8 mouse cellular contexts compared by ENCODE assay signal in genomic region chr12:100275850-100276249, GRCm38 (mm10).
DNase-seq lines count a peak whose midpoint lies in the region; ATAC-seq and TF ChIP-seq lines count a peak whose summit lies in the region.

No protein-coding gene starts in this region.

- no peak overlapping the region for H3K4me2 ChIP-seq in lung, postnatal 0 days (replicated peaks; ENCODE audit: low read depth, low read length)

- no peak overlapping the region for H3K9ac ChIP-seq in lung, postnatal 0 days (replicated peaks; ENCODE audit: low read depth)

- H3K4me3 ChIP-seq in lung, postnatal 0 days (ENCODE audit: low read depth, low read length) = no peak overlapping the region

- H3K4me1 ChIP-seq in lung, postnatal 0 days (ENCODE audit: insufficient read depth, low read depth, low read length) = peaks cover 20% of the 10 kb centered on the region

- no peaks in the 10 kb centered on the region for H3K36me3 ChIP-seq in lung, postnatal 0 days (ENCODE audit: insufficient read depth, low read length)

- TF ChIP-seq CTCF in brain, embryonic 14.5 days (IDR thresholded peaks at IDR 0.05; ENCODE audit: borderline replicate concordance, extremely low read depth, insufficient read depth, insufficient read length) = no peak
- no peak for TF ChIP-seq CTCF in lung, postnatal 0 days (IDR thresholded peaks at IDR 0.05)

- H3K9me3 ChIP-seq in lung, postnatal 0 days (ENCODE audit: low read length) = no peaks in the 10 kb centered on the region

- no peak overlapping the region for H3K27ac ChIP-seq in lung, postnatal 0 days (ENCODE audit: low read length)

- TF ChIP-seq EP300 in lung, postnatal 0 days (IDR thresholded peaks at IDR 0.05) = peak; percentile 57; the same call in 1 of the 2 replicates

- WGBS in lung, postnatal 0 days = 39% methylated on average over 5 of the region's 5 CpGs

- intact Hi-C loops in heart, postnatal 25 days (cut with DNase I) = loop anchor here (2.0 to 5.0 kb wide), 2 partner anchors 15 to 74 kb away; no protein-coding TSS in a partner anchor
- intact Hi-C loops in left cerebral cortex, postnatal 25 days (cut with DNase I) = no loop called here

- TF ChIP-seq POLR2A in brain, embryonic 14.5 days (IDR thresholded peaks at IDR 0.05; ENCODE audit: borderline replicate concordance, extremely low read depth, insufficient read depth, insufficient read length, poor library complexity, severe bottlenecking) = no peak

- no peaks in the 10 kb centered on the region; the same call in 1 of the 2 replicates for H3K27me3 ChIP-seq in lung, postnatal 0 days (replicated peaks; ENCODE audit: insufficient read depth, low read length)

- peak; percentile 72 for DNase-seq in ovary, adult 18-20 months (ENCODE audit: low spot score)
- no peak for DNase-seq in ovary, postnatal 10 days (ENCODE audit: low spot score)
- peak; percentile 52 for DNase-seq in brain, embryonic 14.5 days (ENCODE audit: low read depth)
- peak; percentile 87 for DNase-seq in heart, postnatal 25 days (ENCODE audit: low spot score)
- DNase-seq in lung, postnatal 0 days (ENCODE audit: low spot score) = peak; percentile 80
- peak; percentile 28 for DNase-seq in testis, postnatal 14 days (ENCODE audit: low spot score)
- no peak for DNase-seq in cerebellum, adult 11-12 months
- no peak for DNase-seq in left cerebral cortex, postnatal 25 days (ENCODE audit: low spot score in 2 of 2)

- ATAC-seq in lung, postnatal 0 days = peak; percentile 82

Comparison
In these comparisons a context has a peak if more than half of its experiments do, and no peak if none do; other contexts are left out.
1. DNase-seq: peak in ovary, adult 18-20 months (single experiment), brain, embryonic 14.5 days (single experiment), heart, postnatal 25 days (single experiment), lung, postnatal 0 days (single experiment) and testis, postnatal 14 days (single experiment); none in ovary, postnatal 10 days (single experiment), cerebellum, adult 11-12 months (single experiment) and left cerebral cortex, postnatal 25 days (0 of 2).